Mouse (Mus musculus): ENCODE data around the gene Skor1.

DNA sequence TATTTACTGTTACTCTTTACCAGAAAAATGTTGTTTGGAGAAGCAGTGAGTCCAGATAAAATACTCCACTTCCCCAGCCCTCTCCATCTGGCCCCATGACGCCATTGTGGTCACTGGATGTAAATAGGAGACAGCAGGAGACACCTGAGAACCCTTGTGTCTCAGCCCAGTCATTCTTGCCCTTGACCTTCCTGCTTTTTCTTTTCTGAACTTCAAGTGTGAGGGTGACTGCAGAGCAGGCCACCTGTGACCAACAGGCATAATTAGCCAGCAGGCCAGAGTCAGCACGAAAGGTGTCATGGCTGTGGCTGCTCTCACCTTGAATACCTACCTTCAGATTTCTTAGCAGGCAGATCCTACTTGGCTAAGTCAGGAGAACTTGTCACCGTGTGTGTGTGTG lies 36.2 kb downstream of the Skor1 start:
- no peak for TF ChIP-seq POLR2A (IDR thresholded peaks at IDR 0.05; ENCODE audit: borderline replicate concordance, low read depth, low read length)
- TF ChIP-seq CTCF (IDR thresholded peaks at IDR 0.05; ENCODE audit: low read depth, low read length), result no peak

Data from bone marrow macrophage, adult 2 months (primary cell).